Mouse (Mus musculus) midbrain, postnatal 0 days (tissue): ENCODE measurements around the gene Epha1. TPM values are rescaled to one million over a fixed set of nuclear protein-coding genes. Genes with fewer than 3 reads are reported as not detected.
A peak's percentile ranks its signal among the peaks of the same experiment; 100 is the strongest.

ENCODE experiments used
- ATAC-seq: fragments of 200-750 bp; cut with Nextera tagmentation; 2 replicates; pipeline ENCODE4 v1.8.0; 2017; ENCODE audit warnings: moderate number of reproducible peaks, mild to moderate bottlenecking, moderate TSS enrichment, moderate library complexity; ENCODE audit not compliant: low FRiP score
- DNase-seq: peaks from one replicate; pipeline ENCODE4 v3.0.0-alpha.2; 2015; ENCODE audit warnings: low spot score
- H3K27ac ChIP-seq: fragments of 300-500 bp; sonication (generic); 2 replicates; pipeline ENCODE4 v1.5.1; 2014; ENCODE audit warnings: low read depth, mild to moderate bottlenecking, low read length, mixed read lengths
- H3K27me3 ChIP-seq: fragments of 300-500 bp; sonication (generic); 2 replicates; pipeline ENCODE4 v1.6.1; 2014; ENCODE audit warnings: low read length, control low read depth, mixed read lengths; ENCODE audit not compliant: insufficient read depth
- H3K36me3 ChIP-seq: fragments of 300-500 bp; sonication (generic); 2 replicates; pipeline ENCODE4 v1.6.1; 2014; ENCODE audit warnings: low read length, control low read depth, mixed read lengths; ENCODE audit not compliant: insufficient read depth
- H3K4me1 ChIP-seq: fragments of 300-500 bp; sonication (generic); 2 replicates; pipeline ENCODE4 v1.6.1; 2014; ENCODE audit warnings: mild to moderate bottlenecking, control low read depth, antibody characterized with exemption, low read length, mixed read lengths; ENCODE audit not compliant: insufficient read depth
- H3K4me2 ChIP-seq: fragments of 300-500 bp; sonication (generic); 2 replicates; pipeline ENCODE4 v1.6.1; 2014; ENCODE audit warnings: low read depth, mild to moderate bottlenecking, low read length, mixed read lengths; ENCODE audit not compliant: poor library complexity, severe bottlenecking
- H3K4me3 ChIP-seq: fragments of 300-500 bp; sonication (generic); 2 replicates; pipeline ENCODE4 v1.5.1; 2014; ENCODE audit warnings: low read depth, mild to moderate bottlenecking, low read length, moderate library complexity
- H3K9ac ChIP-seq: fragments of 300-500 bp; sonication (generic); replicated peaks from 2 replicates; pipeline ENCODE4 v1.6.1; 2014; ENCODE audit warnings: mild to moderate bottlenecking, low read length, moderate library complexity, mixed read lengths; ENCODE audit not compliant: poor library complexity, severe bottlenecking
- H3K9me3 ChIP-seq: fragments of 300-500 bp; sonication (generic); 2 replicates; pipeline ENCODE4 v1.6.1; 2016; ENCODE audit warnings: low read length, control low read depth
- CTCF ChIP-seq: IDR thresholded peaks from 2 replicates; pipeline ENCODE4 v1.5.1; 2016; ENCODE audit warnings: antibody characterized with exemption, mild to moderate bottlenecking
- WGBS: fragments of 180-500 bp; shearing (Covaris S2); extraction: QIAGEN DNeasy Blood & Tissue Kit; methylation state at CpG from one replicate; pipeline ENCODE4 v1.1.7; 2014; 5-methylcytosine and 5-hydroxymethylcytosine counted together
- polyA plus RNA-seq: library from polyadenylated mRNA; unstranded; fragments of >200 nt; fragmentation: Nextera tagmentation; extraction: Ambion mirVana; gene quantifications from 2 replicates; pipeline ENCODE4 v1.2.1, GENCODE M21; 2015
- total RNA-seq: library from RNA; depleted of rRNA; stranded (reverse); fragments of >200 nt; gene quantifications from 2 replicates; pipeline ENCODE4 v1.2.3, GENCODE M21; 2014

Epha1 gene
- total and polyA plus RNA-seq, 2 experiments from 2014 or later = 0.58 to 0.71 TPM

- H3K4me3 ChIP-seq = no peak overlapping the region
- peaks cover 31% of the 10 kb centered on the region for H3K36me3 ChIP-seq
- 64% methylated on average over 11 of the region's 11 CpGs for WGBS
- no peak overlapping the region for H3K27ac ChIP-seq
- peak overlapping the region; percentile 12; the same call in 1 of the 2 replicates for H3K4me2 ChIP-seq
- ATAC-seq (no peak), DNase-seq (peak; percentile 50)
- no peaks in the 10 kb centered on the region for H3K9me3 ChIP-seq
- no peak overlapping the region for H3K9ac ChIP-seq
- no peak for TF ChIP-seq CTCF
- H3K27me3 ChIP-seq = no peaks in the 10 kb centered on the region
- peaks cover 17% of the 10 kb centered on the region; the same call in 1 of the 2 replicates for H3K4me1 ChIP-seq
Measured at GRCm38 (mm10) chr6:42354076-42355019, 18.7 kb downstream of the Epha1 start.

DNA sequence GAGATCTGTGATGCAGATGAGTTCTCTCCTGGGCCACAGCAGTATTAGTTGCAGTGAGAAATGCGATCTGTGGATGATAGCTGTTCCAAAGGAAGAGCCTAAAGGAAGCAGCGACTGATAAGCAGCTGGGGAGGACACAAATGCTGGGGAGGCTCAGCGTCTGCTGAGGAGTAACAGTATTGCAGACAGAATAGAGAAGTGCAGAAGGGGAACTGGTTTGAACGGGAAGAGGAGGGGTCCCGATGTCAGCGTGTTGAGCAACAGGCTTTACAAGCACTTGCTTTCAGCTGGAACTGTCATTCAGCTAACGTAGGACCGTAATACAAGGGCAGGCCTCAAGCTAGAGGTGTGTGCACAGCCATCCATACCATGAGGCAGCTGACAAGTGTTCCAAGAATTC, 19.9 kb downstream of the Epha1 start:
- Histone ChIP-seq H3K27me3 (no peaks in the 10 kb centered on the region), H3K4me1 (peaks cover 23% of the 10 kb centered on the region; the same call in 1 of the 2 replicates)
- ATAC-seq = no peak

DNA sequence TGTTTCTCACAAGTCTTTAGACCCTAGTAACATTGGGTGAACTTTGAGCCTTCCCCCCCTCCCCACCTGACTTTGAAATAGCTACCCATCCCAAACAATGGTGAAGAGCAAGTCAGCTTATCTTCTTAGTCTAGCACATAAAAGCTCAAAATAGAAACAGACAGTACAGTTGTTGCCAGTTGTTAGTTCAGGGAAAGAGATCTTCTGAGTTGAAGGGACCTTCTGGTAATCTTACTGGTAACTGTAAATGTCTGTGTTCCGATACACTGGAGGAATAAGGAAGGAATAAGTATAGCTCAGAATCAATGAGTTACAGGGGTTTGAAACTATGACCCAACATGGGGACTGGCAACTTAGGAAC, 20.6 kb downstream of the Epha1 start:
- ATAC-seq (no peak), DNase-seq (no peak)
- H3K4me1 ChIP-seq = peaks cover 23% of the 10 kb centered on the region; the same call in 1 of the 2 replicates
- no peaks in the 10 kb centered on the region for H3K9me3 ChIP-seq
- no peak for TF ChIP-seq CTCF
- 98% methylated on average over 1 of the region's 1 CpGs for WGBS
- peaks cover 16% of the 10 kb centered on the region for H3K36me3 ChIP-seq
- H3K4me3 ChIP-seq = no peak overlapping the region
- H3K4me2 ChIP-seq = no peak overlapping the region
- no peaks in the 10 kb centered on the region for H3K27me3 ChIP-seq
- H3K9ac ChIP-seq = no peak overlapping the region
- H3K27ac ChIP-seq = no peak overlapping the region

More for the DNA sequence above, 19.9 kb downstream of the Epha1 start:
- Histone ChIP-seq H3K9me3 (no peaks in the 10 kb centered on the region), H3K27ac (no peak overlapping the region), H3K36me3 (peaks cover 23% of the 10 kb centered on the region), H3K4me2 (no peak overlapping the region), H3K9ac (no peak overlapping the region), H3K4me3 (no peak overlapping the region)
- no peak for TF ChIP-seq CTCF
- WGBS = 81% methylated on average over 8 of the region's 8 CpGs
- DNase-seq = no peak

DNA sequence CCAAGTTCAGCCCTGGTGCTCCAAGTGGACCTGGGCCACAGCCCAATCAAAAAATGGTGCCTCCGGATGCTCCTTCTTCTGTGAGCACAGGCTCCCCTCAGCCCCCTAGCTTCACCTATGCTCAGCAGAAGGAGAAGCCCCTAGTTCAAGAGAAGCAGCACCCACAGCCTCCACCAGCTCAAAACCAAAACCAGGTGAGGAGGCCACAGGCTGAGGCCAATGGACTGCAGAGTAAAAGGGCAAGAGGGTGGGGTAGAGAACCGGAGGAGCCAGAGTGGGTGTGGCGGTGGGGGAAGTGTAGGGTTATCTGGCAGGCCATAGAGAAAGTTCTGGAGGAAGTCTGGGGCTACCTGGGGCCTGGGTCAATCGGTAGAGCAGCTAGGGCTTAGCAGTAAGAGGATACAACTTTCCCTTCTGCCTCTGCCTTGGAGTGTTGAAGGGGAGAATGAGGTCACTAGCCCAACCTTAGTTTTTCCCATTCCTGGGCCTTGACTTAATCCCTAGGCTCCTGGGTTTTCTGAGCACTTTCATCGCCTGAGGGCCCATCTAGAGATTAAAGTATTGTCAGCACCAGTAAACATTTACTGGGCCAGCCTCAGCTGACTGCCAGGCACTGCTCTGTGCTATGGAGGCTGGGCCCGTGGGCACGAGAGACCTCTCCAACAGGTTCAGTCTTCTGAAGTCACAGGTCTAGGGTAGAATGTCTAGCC, 21.1 kb downstream of the Epha1 start:
- H3K4me3 ChIP-seq = no peak overlapping the region
- H3K4me2 ChIP-seq = peak overlapping the region; percentile 92; the same call in 1 of the 2 replicates
- TF ChIP-seq CTCF = no peak
- no peak for ATAC-seq
- 86% methylated on average over 7 of the region's 7 CpGs for WGBS
- DNase-seq = no peak
- H3K9me3 ChIP-seq = no peaks in the 10 kb centered on the region
- no peaks in the 10 kb centered on the region for H3K27me3 ChIP-seq
- H3K27ac ChIP-seq = no peak overlapping the region
- H3K4me1 ChIP-seq = peaks cover 23% of the 10 kb centered on the region; the same call in 1 of the 2 replicates
- peaks cover 12% of the 10 kb centered on the region for H3K36me3 ChIP-seq
- H3K9ac ChIP-seq = no peak overlapping the region

DNA sequence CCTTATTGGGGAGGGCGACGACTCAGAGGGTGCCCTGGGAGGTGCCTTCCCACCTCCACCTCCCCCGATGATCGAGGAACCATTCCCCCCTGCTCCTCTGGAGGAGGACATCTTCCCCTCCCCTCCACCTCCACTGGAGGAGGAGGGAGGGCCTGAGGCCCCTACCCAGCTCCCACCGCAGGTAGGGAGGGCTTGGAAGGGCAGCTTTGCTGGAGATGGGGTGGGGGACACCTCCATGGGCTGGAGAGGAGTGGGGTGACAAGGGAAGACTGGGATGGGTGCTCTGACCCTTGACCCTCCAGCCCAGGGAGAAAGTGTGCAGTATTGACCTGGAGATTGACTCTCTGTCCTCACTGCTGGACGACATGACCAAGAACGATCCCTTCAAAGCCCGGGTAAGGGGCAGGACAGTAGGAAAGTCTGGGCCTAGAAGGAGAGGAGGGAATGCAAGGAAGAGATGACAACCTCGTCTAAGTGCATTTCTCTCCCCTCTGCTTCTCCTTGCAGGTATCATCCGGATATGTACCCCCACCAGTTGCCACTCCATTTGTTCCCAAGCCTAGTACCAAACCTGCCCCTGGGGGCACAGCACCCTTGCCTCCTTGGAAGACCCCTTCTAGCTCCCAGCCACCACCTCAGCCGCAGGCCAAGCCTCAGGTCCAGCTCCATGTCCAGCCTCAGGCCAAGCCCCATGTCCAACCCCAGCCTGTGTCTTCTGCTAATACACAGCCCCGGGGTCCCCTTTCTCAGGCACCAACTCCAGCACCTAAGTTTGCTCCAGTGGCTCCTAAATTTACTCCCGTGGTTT, 21.9 kb downstream of the Epha1 start:
- H3K27me3 ChIP-seq = no peaks in the 10 kb centered on the region
- DNase-seq (no peak), ATAC-seq (no peak)
- H3K9me3 ChIP-seq = no peaks in the 10 kb centered on the region
- peak overlapping the region; percentile 92 for H3K4me2 ChIP-seq
- TF ChIP-seq CTCF = no peak
- 57% methylated on average over 9 of the region's 13 CpGs for WGBS
- no peak overlapping the region for H3K27ac ChIP-seq
- peak overlapping the region; percentile 70 for H3K9ac ChIP-seq
- peaks cover 23% of the 10 kb centered on the region; the same call in 1 of the 2 replicates for H3K4me1 ChIP-seq
- H3K36me3 ChIP-seq = peaks cover 8% of the 10 kb centered on the region
- H3K4me3 ChIP-seq = peak overlapping the region; percentile 89
